Mouse (Mus musculus) midbrain, embryonic 10.5 days (tissue): ENCODE data around the gene Rom1. TPM values are rescaled to one million over a fixed set of nuclear protein-coding genes. Genes with fewer than 3 reads are reported as not detected.
"Not testable (repeated sequence)": the region's sequence is repeated elsewhere in the genome, so short reads cannot be mapped to it uniquely, and the experiment has no call there.

Experiments used
- DNase-seq: peaks from one replicate; pipeline ENCODE4 v3.0.0-alpha.2; 2017; ENCODE audit warnings: low spot score
- H3K27ac ChIP-seq: fragments of 300-500 bp; sonication (generic); replicated peaks from 2 replicates; pipeline ENCODE4 v1.5.1; 2016; ENCODE audit warnings: mild to moderate bottlenecking
- H3K27me3 ChIP-seq: fragments of 300-500 bp; sonication (generic); 2 replicates; pipeline ENCODE4 v1.6.1; 2016; ENCODE audit warnings: low read depth, mild to moderate bottlenecking; ENCODE audit not compliant: poor library complexity, severe bottlenecking
- H3K36me3 ChIP-seq: fragments of 300-500 bp; sonication (generic); 2 replicates; pipeline ENCODE4 v1.6.1; 2016; ENCODE audit warnings: mild to moderate bottlenecking, moderate library complexity
- H3K4me1 ChIP-seq: fragments of 300-500 bp; sonication (generic); 2 replicates; pipeline ENCODE4 v1.6.1; 2016
- H3K4me3 ChIP-seq: fragments of 300-500 bp; sonication (generic); 2 replicates; pipeline ENCODE4 v1.5.1; 2016; ENCODE audit warnings: mild to moderate bottlenecking, moderate library complexity
- H3K9me3 ChIP-seq: fragments of 300-500 bp; sonication (generic); replicated peaks from 2 replicates; pipeline ENCODE4 v1.6.1; 2016; ENCODE audit warnings: mild to moderate bottlenecking
- WGBS: fragments of 180-500 bp; shearing (Covaris S2); methylation state at CpG from one replicate; pipeline ENCODE4 v1.1.7; 2016; 5-methylcytosine and 5-hydroxymethylcytosine counted together
- polyA plus RNA-seq: library from polyadenylated mRNA; unstranded; fragments of >200 nt; fragmentation: Nextera tagmentation; extraction: Ambion mirVana; gene quantifications from 2 replicates; pipeline ENCODE4 v1.2.1, GENCODE M21; 2016

Rom1 gene
- polyA plus RNA-seq, result 3.5 and 4.2 TPM in 2 replicates

GRCm38 (mm10) chr19:8929224-8930088 is at the start of gene Rom1, which contains the start of gene Eml3:
Gene Rom1, minus strand, starts transcription at chr19:8929356.
Gene Eml3, plus strand, starts transcription at chr19:8929552.
- peak; percentile 83 for DNase-seq
- Histone ChIP-seq H3K36me3 (peaks cover 58% of the 10 kb centered on the region), H3K9me3 (no peaks in the 10 kb centered on the region), H3K4me3 (peak within 1 kb of the TSS; percentile 83), H3K27ac (peak within 1 kb of the TSS; percentile 90), H3K4me1 (peaks cover 27% of the 10 kb centered on the region), H3K27me3 (no peaks in the 10 kb centered on the region)
- WGBS, result 1% methylated on average over 70 of the region's 74 CpGs

GRCm38 (mm10) chr19:8976535-8976934 is 47.4 kb upstream of the Rom1 start:
- Histone ChIP-seq H3K27me3 (no peaks in the 10 kb centered on the region), H3K4me1 (peaks cover 2% of the 10 kb centered on the region; the same call in 1 of the 2 replicates), H3K4me3 (no peak overlapping the region), H3K9me3 (no peaks in the 10 kb centered on the region), H3K36me3 (peaks cover 99% of the 10 kb centered on the region), H3K27ac (no peak overlapping the region)
- peak; percentile 42 for DNase-seq
- 63% methylated on average over 3 of the region's 3 CpGs for WGBS

GRCm38 (mm10) chr19:8975491-8975890 is 46.3 kb upstream of the Rom1 start:
- DNase-seq, result no peak
- H3K36me3 ChIP-seq, result peaks cover 100% of the 10 kb centered on the region
- WGBS, result 91% methylated on average over 2 of the region's 2 CpGs
- no peaks in the 10 kb centered on the region; the same call in 1 of the 2 replicates for H3K4me1 ChIP-seq
- no peaks in the 10 kb centered on the region for H3K9me3 ChIP-seq
- no peak overlapping the region for H3K27ac ChIP-seq
- no peak overlapping the region for H3K4me3 ChIP-seq
- H3K27me3 ChIP-seq, result no peaks in the 10 kb centered on the region

DNA sequence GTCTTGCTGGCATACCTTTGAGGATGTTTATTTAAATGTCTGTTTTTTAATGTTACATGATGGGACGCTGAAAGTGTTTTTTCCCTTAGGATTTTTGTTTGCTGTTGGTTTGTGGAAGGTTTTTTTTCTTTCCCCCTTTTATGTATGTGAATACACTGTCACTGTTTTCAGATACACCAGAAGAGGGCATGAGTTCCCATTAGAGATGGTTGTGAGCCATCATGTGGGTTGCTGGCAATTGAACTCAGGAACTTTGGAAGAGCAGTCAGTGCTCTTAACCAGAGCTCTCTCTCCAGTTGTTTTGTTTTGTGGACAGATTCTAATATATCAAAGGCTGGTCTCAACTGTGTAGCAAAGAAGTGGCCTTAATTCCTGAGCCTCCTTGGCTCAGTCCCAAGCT is 45.5 kb upstream of the Rom1 start:
- WGBS, result 92% methylated on average over 1 of the region's 1 CpGs
- H3K9me3 ChIP-seq, result no peaks in the 10 kb centered on the region
- H3K36me3 ChIP-seq, result peaks cover 100% of the 10 kb centered on the region

DNA sequence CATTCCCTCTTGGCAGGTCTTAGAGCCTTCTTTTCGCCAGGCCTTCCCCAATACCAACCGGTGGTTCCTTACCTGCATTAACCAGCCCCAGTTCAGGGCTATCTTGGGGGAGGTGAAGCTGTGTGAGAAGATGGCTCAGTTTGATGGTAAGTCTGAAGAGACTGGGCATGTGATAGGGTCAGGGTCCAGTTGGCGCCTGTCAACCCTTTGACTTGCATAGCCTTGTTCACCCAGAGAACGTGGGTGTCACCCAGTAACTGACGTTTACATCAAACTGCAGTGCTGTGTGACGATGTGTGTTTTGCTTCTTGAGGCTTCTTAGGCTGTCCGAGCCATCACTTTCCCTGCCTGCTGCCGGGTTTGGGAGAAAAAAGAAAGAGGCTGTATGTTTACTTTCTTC is 43.3 kb upstream of the Rom1 start:
- H3K27ac ChIP-seq, DNase-seq, H3K4me3 ChIP-seq, H3K9me3 ChIP-seq, H3K27me3 ChIP-seq: not testable (repeated sequence)
- 91% methylated on average over 8 of the region's 8 CpGs for WGBS
- peaks cover 14% of the 10 kb centered on the region for H3K4me1 ChIP-seq
- peaks cover 91% of the 10 kb centered on the region for H3K36me3 ChIP-seq

More for the DNA sequence above, 45.5 kb upstream of the Rom1 start:
- Histone ChIP-seq H3K4me3 (no peak overlapping the region), H3K4me1 (no peaks in the 10 kb centered on the region), H3K27me3 (no peaks in the 10 kb centered on the region), H3K27ac (no peak overlapping the region)
- no peak for DNase-seq

GRCm38 (mm10) chr19:8967893-8968292 is 38.7 kb upstream of the Rom1 start:
- Histone ChIP-seq H3K4me3 (peak overlapping the region; percentile 87), H3K27ac (peak overlapping the region; percentile 94), H3K4me1 (peaks cover 29% of the 10 kb centered on the region), H3K9me3 (no peaks in the 10 kb centered on the region), H3K27me3 (no peaks in the 10 kb centered on the region), H3K36me3 (peaks cover 78% of the 10 kb centered on the region)
- 5% methylated on average over 9 of the region's 9 CpGs for WGBS
- DNase-seq, result no peak

DNA sequence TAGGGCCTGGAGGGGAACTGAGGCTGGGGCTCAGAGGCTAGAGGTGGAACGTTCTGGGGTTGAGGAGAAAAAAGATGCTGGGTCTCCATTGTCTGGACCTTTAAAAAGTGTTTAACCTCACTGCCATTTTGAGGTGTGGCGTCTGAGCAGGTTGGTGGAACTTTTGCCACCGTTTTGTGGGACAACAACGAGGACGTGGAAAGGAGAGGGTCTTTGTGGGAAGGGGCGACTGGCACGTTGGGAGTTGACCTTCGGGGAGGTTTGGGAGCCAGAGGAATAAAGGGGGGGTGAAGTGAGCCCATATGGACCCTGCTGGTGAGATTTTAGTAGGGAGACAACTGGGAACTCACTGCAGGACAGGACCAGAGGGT is 38.2 kb upstream of the Rom1 start:
- H3K9me3 ChIP-seq, result no peaks in the 10 kb centered on the region
- WGBS, result 0% methylated on average over 8 of the region's 8 CpGs
- no peak for DNase-seq
- no peaks in the 10 kb centered on the region for H3K27me3 ChIP-seq
- H3K4me1 ChIP-seq, result peaks cover 29% of the 10 kb centered on the region
- peak overlapping the region; percentile 94 for H3K27ac ChIP-seq
- peak overlapping the region; percentile 87 for H3K4me3 ChIP-seq
- H3K36me3 ChIP-seq, result peaks cover 78% of the 10 kb centered on the region

GRCm38 (mm10) chr19:8966590-8967372 is 37.6 kb upstream of the Rom1 start, which contains the start of gene Eef1g:
Gene Eef1g, plus strand, starts transcription at chr19:8967041.
- peak within 1 kb of the TSS; percentile 87 for H3K4me3 ChIP-seq
- DNase-seq, result peak; percentile 100
- no peaks in the 10 kb centered on the region for H3K27me3 ChIP-seq
- H3K27ac ChIP-seq, result peak within 1 kb of the TSS; percentile 94
- peaks cover 29% of the 10 kb centered on the region for H3K4me1 ChIP-seq
- peaks cover 78% of the 10 kb centered on the region for H3K36me3 ChIP-seq
- 1% methylated on average over 52 of the region's 52 CpGs for WGBS
- H3K9me3 ChIP-seq, result no peaks in the 10 kb centered on the region

DNA sequence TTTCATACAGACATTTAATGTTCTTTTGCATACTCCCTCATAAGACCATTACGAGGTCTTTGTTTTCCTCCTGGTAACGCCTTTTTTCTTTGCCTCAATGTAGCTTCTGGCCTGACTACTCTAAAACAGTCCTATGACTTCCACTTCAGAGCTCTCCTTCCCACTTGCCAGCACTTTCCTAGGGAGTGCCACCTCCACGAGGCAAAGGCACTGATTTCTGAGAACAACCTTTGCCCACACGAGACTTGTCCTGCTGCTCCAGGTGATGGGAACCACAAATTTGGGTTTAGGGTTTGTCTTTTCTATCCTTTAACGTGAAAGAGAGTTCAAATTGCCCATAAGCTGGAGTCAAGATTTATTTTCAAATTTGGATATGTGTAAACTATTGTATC is 37.0 kb upstream of the Rom1 start:
- Histone ChIP-seq H3K9me3 (no peaks in the 10 kb centered on the region), H3K27ac (peak overlapping the region; percentile 94), H3K36me3 (peaks cover 78% of the 10 kb centered on the region), H3K4me1 (peaks cover 29% of the 10 kb centered on the region), H3K4me3 (peak overlapping the region; percentile 87), H3K27me3 (no peaks in the 10 kb centered on the region)
- 50% methylated on average over 5 of the region's 5 CpGs for WGBS
- DNase-seq, result no peak

DNA sequence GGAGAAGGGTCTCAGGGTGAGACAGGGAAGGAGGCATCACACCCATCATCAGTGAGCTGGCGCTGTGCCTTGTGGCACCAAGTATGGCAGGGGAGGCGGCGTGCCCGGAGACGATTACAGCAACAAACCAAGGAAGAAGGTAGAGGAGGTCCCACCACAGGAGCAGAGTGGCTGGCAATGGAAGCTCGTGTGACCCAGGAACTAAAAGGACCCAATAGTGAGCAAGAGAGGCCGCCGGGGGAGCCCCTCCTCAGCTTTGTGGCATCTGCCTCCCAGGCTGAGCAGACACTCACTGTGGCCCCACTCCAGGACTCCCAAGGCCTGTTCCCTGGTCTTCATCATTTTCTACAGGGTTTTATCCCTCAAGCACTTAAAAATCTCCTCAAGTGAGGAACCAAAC is 36.6 kb upstream of the Rom1 start:
- H3K9me3 ChIP-seq, result no peaks in the 10 kb centered on the region
- WGBS, result 81% methylated on average over 8 of the region's 8 CpGs
- DNase-seq, result no peak
- H3K27ac ChIP-seq, result peak overlapping the region; percentile 94
- peaks cover 78% of the 10 kb centered on the region for H3K36me3 ChIP-seq
- no peaks in the 10 kb centered on the region for H3K27me3 ChIP-seq
- H3K4me1 ChIP-seq, result peaks cover 29% of the 10 kb centered on the region
- H3K4me3 ChIP-seq, result peak overlapping the region; percentile 87

DNA sequence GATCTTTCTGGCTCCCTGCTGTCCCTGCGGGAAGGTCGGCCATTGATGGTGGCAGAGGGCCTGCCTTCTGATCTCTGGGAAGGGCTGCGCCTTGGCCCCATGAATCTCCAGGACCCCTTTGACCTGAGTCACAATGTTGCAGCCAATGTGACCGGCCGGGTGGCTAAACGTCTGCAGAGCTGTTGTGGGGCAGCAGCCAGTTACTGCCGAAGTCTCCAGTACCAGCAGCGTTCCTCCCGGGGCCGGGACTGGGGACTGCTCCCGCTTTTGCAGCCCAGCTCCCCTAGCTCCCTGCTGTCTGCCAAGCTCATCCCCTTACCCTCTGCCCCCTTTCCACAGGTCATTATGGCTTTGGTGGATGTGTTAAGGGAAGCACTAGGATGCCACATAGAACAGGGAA is 35.9 kb upstream of the Rom1 start:
- WGBS, result 94% methylated on average over 11 of the region's 11 CpGs
- no peak for DNase-seq
- Histone ChIP-seq H3K36me3 (peaks cover 78% of the 10 kb centered on the region), H3K4me3 (0 out of 2 replicates have a peak overlapping the region, but pooled peaks have one; percentile 16), H3K4me1 (peaks cover 29% of the 10 kb centered on the region), H3K9me3 (no peaks in the 10 kb centered on the region), H3K27ac (no peak overlapping the region), H3K27me3 (no peaks in the 10 kb centered on the region)

GRCm38 (mm10) chr19:8962256-8962655 is 33.1 kb upstream of the Rom1 start:
- 96% methylated on average over 2 of the region's 2 CpGs for WGBS
- 0 out of 2 replicates have a peak overlapping the region, but pooled peaks have one; percentile 1 for H3K4me3 ChIP-seq

More at GRCm38 (mm10) chr19:8962256-8962655, 33.1 kb upstream of the Rom1 start:
- Histone ChIP-seq H3K36me3 (peaks cover 88% of the 10 kb centered on the region), H3K9me3 (no peaks in the 10 kb centered on the region), H3K27me3 (no peaks in the 10 kb centered on the region), H3K4me1 (peaks cover 15% of the 10 kb centered on the region), H3K27ac (no peak overlapping the region)
- DNase-seq, result no peak
